Mouse (Mus musculus): ENCODE measurements at regions not wholly inside any gene's neighbourhood (a gene's known extent, or its start where the extent isn't known, plus 50 kb on each side); places are given as distances from the start of the nearest gene placed in this dataset.

- DNase-seq (ENCODE audit: low spot score) = no peak
Measured at GRCm38 (mm10) chr3:63638572-63638971, 154.9 kb upstream of the Gm34302 start.

- DNase-seq (ENCODE audit: low spot score) = no peak
Measured at GRCm38 (mm10) chr3:63637913-63638312, 154.2 kb upstream of the Gm34302 start.

DNA sequence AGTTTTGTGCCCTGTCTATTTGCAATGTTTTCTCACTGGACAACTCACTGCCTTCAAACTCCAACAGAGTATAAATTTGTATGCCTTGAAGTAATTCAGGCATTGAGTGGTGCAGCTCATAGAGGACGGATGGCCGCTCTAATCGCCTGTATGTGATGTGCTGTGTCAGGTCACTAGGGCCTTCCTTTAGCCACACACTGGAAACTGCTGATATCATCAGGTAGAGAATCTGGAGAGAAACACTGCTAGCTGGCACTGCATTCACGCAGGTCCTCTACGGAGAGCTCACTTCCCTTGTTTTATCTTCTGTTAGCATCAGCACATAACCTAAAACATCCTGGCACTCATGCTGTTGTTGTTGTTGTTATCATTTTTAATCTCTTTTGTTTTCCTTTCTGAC is 144.0 kb upstream of the Gm34302 start:
- DNase-seq (ENCODE audit: low spot score) = no peak

- no peak for DNase-seq (ENCODE audit: low spot score)
Measured at GRCm38 (mm10) chr3:63616127-63616526, 132.4 kb upstream of the Gm34302 start.

- no peak for DNase-seq (ENCODE audit: low spot score)
Measured at GRCm38 (mm10) chr3:63613652-63614051, 130.0 kb upstream of the Gm34302 start.

GRCm38 (mm10) chr3:63612767-63613363 is 129.2 kb upstream of the Gm34302 start:
- DNase-seq (ENCODE audit: low spot score) = no peak

- DNase-seq (ENCODE audit: low spot score) = peak; percentile 18
Measured at GRCm38 (mm10) chr3:63610113-63610919, 126.6 kb upstream of the Gm34302 start.

- DNase-seq (ENCODE audit: low spot score) = peak; percentile 27
Measured at GRCm38 (mm10) chr3:63609454-63610112, 125.9 kb upstream of the Gm34302 start.

- DNase-seq (ENCODE audit: low spot score) = no peak
Measured at GRCm38 (mm10) chr3:63582717-63583696, 99.3 kb upstream of the Gm34302 start.

DNA sequence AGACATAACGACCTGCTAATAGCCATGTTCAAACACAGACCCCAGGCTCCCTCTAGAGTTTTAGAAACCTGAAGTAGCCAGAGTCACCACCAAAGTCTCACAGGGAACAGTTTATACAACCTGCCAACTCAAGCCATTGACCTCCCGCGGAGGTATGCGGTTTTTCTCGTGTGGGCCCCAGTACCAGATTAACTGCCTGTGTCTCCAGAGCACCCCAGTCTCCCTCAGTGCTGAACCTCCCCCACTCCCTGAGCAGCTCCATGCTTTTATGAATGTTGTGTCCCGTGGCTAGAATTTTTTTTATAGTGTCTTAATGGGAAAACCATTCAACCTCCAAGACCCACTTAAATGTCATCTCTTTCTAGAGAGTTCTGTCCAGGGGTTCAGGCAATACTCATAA is 98.5 kb upstream of the Gm34302 start:
- no peak for DNase-seq (ENCODE audit: low spot score)

GRCm38 (mm10) chr3:63570607-63571353 is 87.1 kb upstream of the Gm34302 start:
- DNase-seq (ENCODE audit: low spot score) = peak; percentile 76

DNA sequence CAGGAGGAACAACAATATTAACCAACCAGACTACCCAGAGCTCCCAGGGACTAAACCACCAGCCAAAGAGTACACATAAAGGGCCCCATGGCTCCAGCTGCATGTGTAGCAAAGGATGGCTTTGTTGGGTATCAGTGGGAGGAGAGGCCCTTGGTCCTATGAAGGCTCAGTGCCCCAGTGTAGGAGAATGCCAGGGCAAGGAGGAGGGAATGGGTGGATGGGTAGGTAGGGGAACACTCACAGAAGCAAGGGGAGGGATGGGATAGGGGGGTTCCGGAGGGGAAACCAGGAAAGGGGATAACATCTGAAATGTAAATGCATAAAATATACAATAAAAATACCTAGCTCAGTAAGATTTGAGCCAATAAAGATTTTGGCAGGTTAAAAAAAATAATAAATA is 86.4 kb upstream of the Gm34302 start:
- DNase-seq (ENCODE audit: low spot score) = no peak

DNA sequence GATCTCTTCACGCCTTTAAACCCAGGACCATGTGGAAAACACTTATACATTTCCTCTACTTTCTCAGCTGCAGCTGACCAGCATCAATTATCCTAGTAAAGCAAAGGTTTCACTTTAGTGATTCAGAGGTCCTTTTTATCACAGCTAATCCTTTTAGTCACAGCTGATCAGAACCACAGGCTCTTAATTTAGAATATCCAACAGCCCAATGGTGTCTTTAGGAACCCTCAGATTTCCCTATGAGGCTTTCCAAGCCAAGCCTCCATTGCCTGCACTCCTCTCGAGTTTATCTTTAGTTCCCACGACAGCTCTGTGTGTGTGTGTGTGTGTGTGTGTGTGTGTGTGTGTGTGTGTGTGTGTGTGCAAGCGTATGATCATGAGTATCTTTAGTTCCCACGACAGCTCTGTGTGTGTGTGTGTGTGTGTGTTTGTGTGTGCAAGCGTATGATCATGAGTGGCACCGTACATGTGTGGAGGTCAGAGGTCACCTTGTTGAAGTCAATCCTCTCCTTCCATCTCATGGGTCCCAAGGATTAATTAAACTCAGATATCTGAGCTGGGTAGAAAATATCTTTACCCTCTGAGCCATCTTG is 85.4 kb upstream of the Gm34302 start:
- DNase-seq (ENCODE audit: low spot score) = no peak

DNA sequence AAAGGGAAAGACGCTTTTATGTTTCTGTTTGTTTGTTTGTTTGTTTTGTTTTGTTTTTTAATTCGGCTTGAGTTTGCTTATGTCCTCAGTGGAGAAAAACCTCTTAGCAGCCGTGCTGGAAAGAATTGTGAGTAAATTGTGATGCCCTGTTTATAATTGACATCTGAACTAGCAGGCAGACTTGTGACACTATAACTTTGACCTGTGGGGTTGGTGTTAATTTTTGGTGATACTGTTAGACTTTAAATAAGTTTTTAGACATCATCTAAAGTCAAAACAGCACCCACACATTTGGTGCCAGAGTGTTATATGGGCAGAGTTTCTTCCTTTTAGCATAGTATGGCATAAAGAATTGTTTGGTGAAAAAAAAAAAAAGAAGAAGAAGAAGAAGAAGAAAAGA is 84.0 kb upstream of the Gm34302 start:
- no peak for DNase-seq (ENCODE audit: low spot score)

DNA sequence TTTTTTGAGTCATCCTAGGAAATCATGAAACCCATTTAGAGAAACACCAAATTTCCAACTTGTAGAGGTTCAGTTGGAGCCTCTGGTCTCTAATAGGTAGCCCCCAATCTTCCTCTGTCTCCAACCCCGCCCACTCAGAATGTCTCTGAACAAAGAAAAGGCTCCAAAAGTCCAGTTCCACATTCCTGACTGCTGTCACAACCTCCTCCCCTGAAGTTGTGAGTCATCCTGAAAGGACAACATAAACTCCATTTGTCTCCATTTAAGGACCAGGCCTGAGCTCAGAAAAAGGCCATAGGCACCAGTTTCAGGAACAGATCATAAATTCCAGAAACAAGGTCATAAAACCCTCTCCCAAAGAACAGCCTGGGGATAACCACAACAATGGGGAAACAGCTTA is 79.4 kb upstream of the Gm34302 start:
- DNase-seq (ENCODE audit: low spot score) = no peak

GRCm38 (mm10) chr3:63562532-63562931 is 78.9 kb upstream of the Gm34302 start:
- DNase-seq (ENCODE audit: low spot score) = no peak

DNA sequence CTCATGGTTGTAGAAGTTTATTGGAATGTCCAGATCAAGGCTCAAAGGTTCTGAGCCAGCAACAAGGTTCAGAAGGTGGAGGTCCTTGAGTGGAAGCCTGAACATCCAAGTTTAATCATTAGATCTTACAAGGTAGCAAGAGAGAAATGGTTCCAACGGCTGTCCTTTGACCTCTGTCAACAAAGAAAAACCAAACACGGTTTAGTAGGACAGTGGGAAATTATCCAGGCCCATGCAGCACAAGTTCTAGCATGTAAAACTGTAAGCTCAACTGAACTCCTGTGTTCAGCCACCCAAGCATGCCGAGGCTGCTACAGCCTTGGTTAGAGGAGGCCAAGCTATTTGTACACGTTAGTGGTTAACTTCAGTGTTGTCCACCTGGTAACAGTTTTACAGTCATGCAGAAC is 77.1 kb upstream of the Gm34302 start:
- no peak for DNase-seq (ENCODE audit: low spot score)

GRCm38 (mm10) chr3:63556741-63557140 is 73.1 kb upstream of the Gm34302 start:
- DNase-seq (ENCODE audit: low spot score) = no peak

DNA sequence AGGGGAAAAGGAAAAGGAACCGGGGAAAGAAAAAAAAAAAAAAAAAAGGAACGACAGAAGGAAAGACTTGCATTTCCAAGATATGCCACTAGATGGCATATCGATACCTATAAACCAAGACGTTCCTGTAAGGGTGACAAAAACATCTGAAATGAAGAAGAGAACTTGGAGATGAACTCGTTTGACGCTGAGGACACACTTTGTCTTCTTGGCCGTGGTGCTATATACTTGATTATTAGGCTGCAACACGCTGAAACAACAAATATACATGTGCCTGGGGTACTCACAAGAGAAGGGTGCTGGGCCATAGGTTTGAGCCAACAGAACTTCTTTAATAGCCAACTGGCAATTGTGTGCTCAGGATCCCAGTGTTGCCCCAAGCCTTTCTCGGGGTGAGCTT is 71.2 kb upstream of the Gm34302 start:
- DNase-seq (ENCODE audit: low spot score) = peak; percentile 14

GRCm38 (mm10) chr3:63553426-63553825 is 69.7 kb upstream of the Gm34302 start:
- no peak for DNase-seq (ENCODE audit: low spot score)

GRCm38 (mm10) chr3:63551661-63552060 is 68.0 kb upstream of the Gm34302 start:
- no peak for DNase-seq (ENCODE audit: low spot score)
